Mouse (Mus musculus) kidney, adult 10 weeks (tissue): Measurements from ENCODE around the gene Ccpg1os. TPM values are rescaled to one million over a fixed set of nuclear protein-coding genes. Genes with fewer than 3 reads are reported as not detected.

ENCODE experiments used
- polyA plus RNA-seq: library from polyadenylated mRNA; stranded (reverse); fragments of 350-450 nt; fragmentation: Illumina TruSeq; extraction: RNeasy Lipid Tissue Mini Kit (QIAGEN cat#74804); gene quantifications from one replicate; pipeline ENCODE4 v1.2.3, GENCODE M21; 2014; ENCODE audit warnings: low read depth, low replicate concordance

Ccpg1os gene
- polyA plus RNA-seq = 29.9 TPM

DNA sequence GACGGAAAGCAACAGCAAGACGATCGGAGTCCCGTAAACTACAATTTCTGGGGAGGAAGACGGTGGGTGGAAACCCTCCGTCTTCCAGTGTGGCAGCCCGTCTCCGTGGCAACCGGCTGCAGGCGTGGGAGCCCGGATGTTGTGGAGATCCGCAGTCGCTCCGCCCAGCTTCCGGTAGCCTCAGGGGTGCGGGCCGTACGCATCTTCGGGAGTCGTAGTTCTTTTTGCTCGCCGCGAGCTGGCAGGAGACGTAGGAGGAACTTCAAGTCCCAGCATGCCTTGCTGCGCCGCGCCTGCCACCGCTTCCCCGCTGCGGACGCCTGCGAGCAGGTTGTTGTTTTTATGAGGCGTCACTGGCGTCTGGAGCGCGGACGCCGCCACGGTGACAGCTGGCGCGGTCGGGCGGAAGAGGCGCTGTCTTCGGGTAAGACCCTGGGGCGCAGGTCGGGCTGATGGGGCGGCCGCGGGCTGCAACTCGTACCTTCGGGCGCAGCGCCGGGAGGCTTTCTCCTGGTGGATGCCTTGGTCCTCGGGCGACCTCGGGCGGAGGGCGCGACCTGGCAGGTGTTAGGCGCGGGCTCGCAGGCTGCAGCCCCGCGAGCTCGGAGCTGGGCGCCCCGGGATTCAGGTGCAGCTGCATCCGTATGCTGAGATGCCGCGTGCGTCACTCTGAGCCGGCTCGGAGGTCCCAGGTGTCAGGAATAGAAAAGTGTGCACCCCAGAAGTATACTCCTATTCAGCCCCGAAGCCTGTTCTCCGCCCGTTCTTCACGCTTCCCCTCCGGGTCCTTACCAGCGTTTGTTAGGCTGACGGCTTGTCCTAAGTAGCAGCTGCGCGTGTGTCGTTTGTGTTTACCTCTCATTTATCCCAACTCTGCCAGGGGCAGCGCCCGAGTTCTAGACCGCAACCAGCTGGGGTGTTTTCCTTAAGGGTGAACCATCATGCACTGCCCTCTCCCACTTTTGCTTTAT is at the start of gene Ccpg1os, which contains the start of gene Ccpg1:
Gene Ccpg1os (minus strand): TSS at position 133 of the 971 bp plus-strand sequence.
Gene Ccpg1 (plus strand): TSS at position 180 of the 971 bp plus-strand sequence.

DNA sequence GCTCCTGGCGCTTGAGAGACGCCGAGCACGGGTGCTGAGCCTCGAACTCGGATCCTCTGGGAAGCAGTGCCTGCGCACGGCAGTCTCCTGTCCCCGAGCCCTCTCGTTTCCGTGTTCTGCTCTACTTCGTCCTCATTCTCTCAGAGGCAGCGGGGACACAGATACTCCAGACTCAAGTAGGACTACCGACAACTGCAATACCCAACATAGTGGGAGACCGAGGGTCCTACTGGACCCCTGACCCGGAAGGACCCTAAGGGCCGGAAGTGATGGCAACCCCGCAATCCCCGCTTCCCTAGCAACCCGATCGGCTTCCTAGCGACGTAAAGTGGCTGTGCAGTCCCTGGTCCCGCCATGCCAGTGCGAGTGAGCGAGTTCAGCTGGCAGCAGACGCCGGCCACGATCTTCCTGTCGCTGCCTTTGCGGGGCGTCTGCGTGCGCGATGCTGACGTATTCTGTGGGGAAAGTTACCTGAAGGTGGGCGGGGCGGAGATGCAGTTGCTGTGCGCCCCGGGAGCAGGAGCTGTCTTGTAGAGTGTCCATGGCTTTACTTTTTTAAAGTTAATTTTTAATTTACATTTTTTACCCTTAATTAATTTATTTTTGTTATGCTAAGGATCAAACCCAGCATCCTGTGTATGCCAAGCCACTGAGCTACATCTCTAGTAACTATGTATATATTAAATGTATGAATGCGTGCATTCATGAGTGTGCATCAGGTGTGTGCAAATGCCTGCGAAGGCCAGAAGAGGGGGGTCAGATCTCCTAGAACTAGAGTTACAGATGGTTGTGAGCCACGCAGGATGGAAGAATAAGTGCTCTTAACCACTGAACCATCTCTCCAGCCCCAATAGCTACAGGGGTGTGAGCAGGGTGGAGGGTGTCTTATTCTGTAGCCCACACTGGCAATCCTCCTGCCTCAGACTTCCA is 26.4 kb downstream of the Ccpg1os start, which contains the start of the genes Dyx1c1 and Gm44503:
Gene Dyx1c1 (plus strand): TSS at position 265 of the 930 bp plus-strand sequence.
Gene Gm44503 (plus strand): TSS at position 332 of the 930 bp plus-strand sequence.

Other genes with a start within 250 kb of the Ccpg1os start
- 0.16 TPM for gene Prtg, start 178.5 kb downstream of the Ccpg1os start, polyA plus RNA-seq
- gene Pygo1, start 59.7 kb downstream of the Ccpg1os start, polyA plus RNA-seq = 0.61 TPM
- 3.8 TPM for gene Dyx1c1, start 26.6 kb downstream of the Ccpg1os start, polyA plus RNA-seq
- gene Gm44503, start 26.5 kb downstream of the Ccpg1os start, polyA plus RNA-seq = 0.73 TPM
- gene Ccpg1, start within 50 bp of the Ccpg1os start, polyA plus RNA-seq = 209 TPM
- gene Pigb, start 55.0 kb upstream of the Ccpg1os start, polyA plus RNA-seq = 11.5 TPM
- gene Rab27a, start 59.5 kb upstream of the Ccpg1os start, polyA plus RNA-seq = 37.3 TPM
- not detected for gene Khdc3, start 116.5 kb upstream of the Ccpg1os start, polyA plus RNA-seq
- gene Gm20509, start 117.1 kb upstream of the Ccpg1os start, polyA plus RNA-seq = not detected
- gene Rsl24d1, start 128.0 kb upstream of the Ccpg1os start, polyA plus RNA-seq = 45.6 TPM